Comparison of ENCODE assay signal across 17 mouse cellular contexts in the genomic region with DNA sequence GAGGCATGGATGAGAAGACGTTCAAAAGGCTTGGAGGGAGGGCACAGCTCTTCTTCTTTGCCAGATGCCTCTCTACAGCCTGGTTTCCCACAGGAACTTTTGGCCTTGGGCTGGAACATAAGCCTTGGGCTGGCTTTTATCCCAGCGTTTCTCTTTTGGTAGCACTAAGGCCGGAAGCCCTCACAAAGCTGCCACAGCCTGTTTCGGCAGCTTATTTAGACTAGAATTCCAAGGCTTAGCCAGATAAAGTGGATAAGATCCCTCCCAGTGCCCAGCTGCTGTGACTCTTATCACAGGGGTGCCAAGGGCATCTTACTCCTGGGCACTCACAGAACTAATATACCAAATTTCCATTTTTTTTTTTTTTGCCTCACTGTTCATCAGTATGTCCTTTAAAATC.
"Had no signal": no experiment of that assay in that cellular context is flagged by ENCODE, and none has a peak within 500 bp of the region (broad histone marks: within the 10 kb centered on the region; RNA-seq: fewer than 3 reads in every experiment).

No protein-coding gene starts in this region.

- H3K4me1 ChIP-seq: neural tube, embryonic 12.5 days; stomach, embryonic 15.5 days had no signal

- DNase-seq: retina, postnatal 1 day; right cerebral cortex, adult 18-20 months; right cerebral cortex, postnatal 14 days; right cerebral cortex, postnatal 25 days; right cerebral cortex, postnatal 4 days; spleen, adult 18-20 months; thymus, adult 18-20 months; thymus, adult 2 months; thymus, postnatal 14 days; thymus, postnatal 25 days; thymus, postnatal 36 days; thymus, postnatal 4 days had no signal

- H3K9ac ChIP-seq: neural tube, embryonic 12.5 days; neural tube, embryonic 13.5 days; neural tube, embryonic 15.5 days; stomach, embryonic 15.5 days had no signal

- H3K4me2 ChIP-seq: neural tube, embryonic 12.5 days; neural tube, embryonic 13.5 days; neural tube, embryonic 15.5 days; stomach, embryonic 15.5 days had no signal

- H3K4me3 ChIP-seq: neural tube, embryonic 12.5 days; neural tube, embryonic 13.5 days; neural tube, embryonic 15.5 days; stomach, embryonic 15.5 days had no signal

- H3K27ac ChIP-seq: neural tube, embryonic 12.5 days; neural tube, embryonic 13.5 days; neural tube, embryonic 15.5 days; stomach, embryonic 15.5 days; stomach, postnatal 0 days had no signal

- H3K9me3 ChIP-seq: neural tube, embryonic 12.5 days; neural tube, embryonic 13.5 days; neural tube, embryonic 15.5 days; stomach, embryonic 15.5 days had no signal

- H3K36me3 ChIP-seq: neural tube, embryonic 12.5 days; neural tube, embryonic 13.5 days; neural tube, embryonic 15.5 days; stomach, embryonic 15.5 days had no signal

- H3K27me3 ChIP-seq: neural tube, embryonic 12.5 days; neural tube, embryonic 13.5 days; neural tube, embryonic 15.5 days; stomach, embryonic 15.5 days had no signal
